Mouse (Mus musculus): ENCODE data around the gene Kif5a.

Kif5a gene

GRCm38 (mm10) chr10:127191191-127192056 is 71.7 kb downstream of the Kif5a start:
- no peak for DNase-seq (ENCODE audit: low spot score)

- no peak for DNase-seq (ENCODE audit: low spot score)
Measured at GRCm38 (mm10) chr10:127190398-127191190, 72.6 kb downstream of the Kif5a start.

- DNase-seq (ENCODE audit: low spot score), result peak; percentile 57
Measured at GRCm38 (mm10) chr10:127189651-127190381, 73.3 kb downstream of the Kif5a start, which contains the start of gene Arhgef25. Gene Arhgef25, minus strand, starts transcription at chr10:127190083.

- peak; percentile 47 for DNase-seq (ENCODE audit: low spot score)
Measured at GRCm38 (mm10) chr10:127189116-127189650, 74.0 kb downstream of the Kif5a start.

GRCm38 (mm10) chr10:127188465-127189115 is 74.6 kb downstream of the Kif5a start:
- DNase-seq (ENCODE audit: low spot score), result peak; percentile 63

GRCm38 (mm10) chr10:127188079-127188453 is 75.1 kb downstream of the Kif5a start:
- DNase-seq (ENCODE audit: low spot score), result no peak

GRCm38 (mm10) chr10:127187371-127188078 is 75.6 kb downstream of the Kif5a start:
- DNase-seq (ENCODE audit: low spot score), result no peak

GRCm38 (mm10) chr10:127186451-127186850 is 76.7 kb downstream of the Kif5a start:
- no peak for DNase-seq (ENCODE audit: low spot score)

- no peak for DNase-seq (ENCODE audit: low spot score)
Measured at GRCm38 (mm10) chr10:127185506-127185905, 77.6 kb downstream of the Kif5a start.

GRCm38 (mm10) chr10:127185101-127185500 is 78.0 kb downstream of the Kif5a start:
- no peak for DNase-seq (ENCODE audit: low spot score)

GRCm38 (mm10) chr10:127183759-127184158 is 79.4 kb downstream of the Kif5a start:
- no peak for DNase-seq (ENCODE audit: low spot score)

GRCm38 (mm10) chr10:127182624-127183023 is 80.5 kb downstream of the Kif5a start:
- no peak for DNase-seq (ENCODE audit: low spot score)

- no peak for DNase-seq (ENCODE audit: low spot score)
Measured at GRCm38 (mm10) chr10:127181566-127181965, 81.6 kb downstream of the Kif5a start.

- DNase-seq (ENCODE audit: low spot score), result no peak
Measured at GRCm38 (mm10) chr10:127180695-127181047, 82.5 kb downstream of the Kif5a start.

GRCm38 (mm10) chr10:127179871-127180694 is 83.1 kb downstream of the Kif5a start, which contains the start of gene Slc26a10:
Gene Slc26a10, minus strand, starts transcription at chr10:127180645.
- no peak for DNase-seq (ENCODE audit: low spot score)

GRCm38 (mm10) chr10:127178286-127179027 is 84.7 kb downstream of the Kif5a start:
- no peak for DNase-seq (ENCODE audit: low spot score)

- peak; percentile 60 for DNase-seq (ENCODE audit: low spot score)
Measured at GRCm38 (mm10) chr10:127177719-127178118, 85.4 kb downstream of the Kif5a start.

- no peak for DNase-seq (ENCODE audit: low spot score)
Measured at GRCm38 (mm10) chr10:127177235-127177634, 85.9 kb downstream of the Kif5a start.

- DNase-seq (ENCODE audit: low spot score), result no peak
Measured at GRCm38 (mm10) chr10:127176756-127177155, 86.4 kb downstream of the Kif5a start.

All from ovary, postnatal 36 days (tissue).